Mouse (Mus musculus): ENCODE results near the gene Smad9. TPM values are rescaled to one million over a fixed set of nuclear protein-coding genes. Genes with fewer than 3 reads are reported as not detected.

Gene Smad9
- 0.49 and 1.3 TPM in 2 replicates for polyA plus RNA-seq (2012; rRNA removed)

DNA sequence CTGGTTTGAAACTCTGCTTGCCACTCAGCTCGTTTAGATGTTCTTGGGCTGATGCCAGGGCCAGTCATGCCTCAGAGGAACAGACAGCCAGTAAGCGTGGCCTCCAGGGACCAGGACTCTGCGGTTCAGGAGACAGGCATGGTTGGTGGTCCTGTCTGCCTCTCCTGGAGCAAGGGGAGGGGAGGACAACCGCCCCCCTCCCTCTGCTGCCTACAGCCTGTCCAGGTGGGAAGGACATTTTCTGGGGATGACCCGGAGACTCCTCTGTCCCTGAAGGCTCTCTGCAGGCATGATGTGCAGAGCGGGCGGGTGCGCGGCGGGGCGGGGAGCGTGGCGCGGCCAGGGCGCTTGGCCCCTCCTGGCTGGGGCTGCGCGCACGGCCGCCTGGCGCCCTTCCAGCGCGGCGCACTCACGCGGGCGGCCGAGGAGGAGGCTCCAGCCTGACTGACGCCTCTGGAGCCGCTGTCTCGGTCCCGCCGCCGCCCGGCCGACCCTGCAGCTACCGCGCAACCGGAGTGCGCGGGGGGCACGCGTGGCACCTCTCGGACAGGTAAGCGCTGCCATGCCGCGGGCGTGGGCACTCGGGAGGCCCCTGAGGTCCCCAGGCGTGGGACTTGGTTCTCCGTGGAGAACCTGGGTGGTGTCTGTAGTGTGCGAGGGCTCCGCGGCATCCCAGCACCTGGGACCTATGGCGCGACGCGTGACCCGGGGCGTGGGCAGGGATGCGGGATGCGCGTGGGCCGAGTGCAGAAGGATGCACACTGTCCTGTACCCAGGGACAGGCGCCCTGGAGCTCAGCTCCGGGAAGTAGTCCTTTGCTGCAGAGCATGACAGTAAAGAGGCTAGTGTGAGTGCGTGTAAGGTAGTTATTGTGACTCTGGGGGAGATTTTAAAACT lies at the start of gene Smad9:
TSS of gene Smad9 (plus strand) at position 438 of the 897 bp plus-strand sequence.
- TF ChIP-seq POLR2A (IDR thresholded peaks at IDR 0.05; ENCODE audit: borderline replicate concordance, extremely low read depth, insufficient read depth, insufficient read length, poor library complexity, severe bottlenecking) (no peak), CTCF (IDR thresholded peaks at IDR 0.05; ENCODE audit: borderline replicate concordance, extremely low read depth, insufficient read depth, insufficient read length) (no peak)
- DNase-seq (ENCODE audit: low read depth), result peak; percentile 75

DNA sequence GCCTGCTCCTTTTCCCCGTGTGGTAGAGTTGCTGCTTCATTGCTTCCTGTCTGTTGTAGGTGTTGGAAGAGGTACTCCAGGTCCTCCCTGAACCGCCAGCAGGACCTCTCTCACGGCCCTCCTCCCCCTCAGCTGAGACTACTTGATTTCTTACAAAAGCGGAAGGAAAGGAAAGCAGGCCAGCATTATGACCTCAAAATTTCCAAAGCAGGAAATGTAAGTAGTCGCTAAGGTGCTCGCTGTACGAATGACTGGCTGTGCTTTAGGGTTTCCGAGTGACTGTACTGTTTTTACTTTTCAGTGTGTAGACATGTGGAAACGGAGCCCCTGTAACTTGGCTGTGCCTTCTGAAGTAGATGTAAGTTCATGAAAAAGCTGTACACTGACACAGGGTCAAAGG lies 46.4 kb upstream of the Smad9 start:
- DNase-seq (ENCODE audit: low read depth), result no peak
- TF ChIP-seq POLR2A (IDR thresholded peaks at IDR 0.05; ENCODE audit: borderline replicate concordance, extremely low read depth, insufficient read depth, insufficient read length, poor library complexity, severe bottlenecking) (no peak), CTCF (IDR thresholded peaks at IDR 0.05; ENCODE audit: borderline replicate concordance, extremely low read depth, insufficient read depth, insufficient read length) (no peak)

DNA sequence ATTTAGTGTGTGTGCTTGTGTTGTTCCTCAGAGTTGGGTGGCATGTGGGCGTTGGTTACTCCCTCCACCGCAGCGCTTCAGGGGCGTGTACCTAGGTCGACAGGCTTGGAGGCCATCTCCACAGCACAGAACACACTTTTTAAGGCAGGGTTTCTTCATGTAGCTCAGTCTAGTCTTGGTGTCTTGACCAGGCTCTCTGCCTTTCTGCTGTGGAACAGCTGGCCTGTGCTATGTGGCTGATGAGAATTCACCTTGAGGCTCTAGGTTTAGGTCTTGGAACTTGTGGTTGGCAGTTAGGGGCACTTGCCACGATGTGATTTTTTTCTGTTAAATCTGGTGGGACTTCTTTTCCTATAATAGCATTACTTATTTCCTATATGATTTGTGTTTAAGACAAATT lies 41.1 kb upstream of the Smad9 start, which contains the start of gene Gm21958:
TSS of gene Gm21958 (minus strand) at position 101 of the 400 bp plus-strand sequence.
- TF ChIP-seq POLR2A (IDR thresholded peaks at IDR 0.05; ENCODE audit: borderline replicate concordance, extremely low read depth, insufficient read depth, insufficient read length, poor library complexity, severe bottlenecking), result no peak
- TF ChIP-seq CTCF (IDR thresholded peaks at IDR 0.05; ENCODE audit: borderline replicate concordance, extremely low read depth, insufficient read depth, insufficient read length), result no peak
- no peak for DNase-seq (ENCODE audit: low read depth)

DNA sequence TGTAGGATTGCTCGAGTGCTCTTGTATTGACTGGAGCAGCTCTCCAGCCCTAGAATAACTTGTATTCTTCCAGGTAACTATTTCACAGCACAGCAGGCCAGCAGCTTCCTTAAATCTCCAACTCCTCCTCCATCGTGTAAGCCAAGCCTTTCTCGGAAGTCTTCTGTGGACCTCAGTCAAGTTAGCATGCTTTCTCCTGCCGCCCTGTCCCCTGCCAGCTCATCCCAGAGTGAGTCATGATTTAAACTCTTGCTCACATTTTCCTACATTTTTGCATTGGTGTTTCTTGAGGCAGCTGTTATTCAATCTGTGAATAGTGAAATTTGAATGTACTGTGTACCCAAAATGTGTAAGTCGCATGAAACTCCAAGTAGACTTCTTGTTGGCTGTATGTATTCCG lies 39.9 kb upstream of the Smad9 start:
- no peak for DNase-seq (ENCODE audit: low read depth)
- TF ChIP-seq POLR2A (IDR thresholded peaks at IDR 0.05; ENCODE audit: borderline replicate concordance, extremely low read depth, insufficient read depth, insufficient read length, poor library complexity, severe bottlenecking), result no peak

DNA sequence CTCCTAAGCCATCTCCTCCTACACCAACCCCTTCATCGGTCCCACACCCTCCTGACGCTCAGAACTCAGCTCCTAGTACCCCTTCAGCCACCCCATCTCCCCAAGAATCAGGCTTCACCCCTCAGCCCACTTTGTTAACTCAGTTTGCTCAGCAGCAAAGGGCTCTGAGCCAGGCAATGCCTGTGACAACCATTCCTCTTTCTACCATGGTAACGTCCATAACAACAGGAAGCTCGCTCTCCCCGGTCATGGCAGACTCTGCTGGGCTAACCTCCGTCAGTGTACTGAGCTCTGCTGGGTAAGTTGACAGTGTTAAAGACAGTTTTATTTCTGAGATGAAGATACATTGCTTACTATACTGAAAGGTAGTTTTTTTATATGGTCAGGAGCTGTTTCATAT lies 38.0 kb upstream of the Smad9 start:
- peak; percentile 7 for DNase-seq (ENCODE audit: low read depth)
- TF ChIP-seq CTCF (IDR thresholded peaks at IDR 0.05; ENCODE audit: borderline replicate concordance, extremely low read depth, insufficient read depth, insufficient read length), result no peak

DNA sequence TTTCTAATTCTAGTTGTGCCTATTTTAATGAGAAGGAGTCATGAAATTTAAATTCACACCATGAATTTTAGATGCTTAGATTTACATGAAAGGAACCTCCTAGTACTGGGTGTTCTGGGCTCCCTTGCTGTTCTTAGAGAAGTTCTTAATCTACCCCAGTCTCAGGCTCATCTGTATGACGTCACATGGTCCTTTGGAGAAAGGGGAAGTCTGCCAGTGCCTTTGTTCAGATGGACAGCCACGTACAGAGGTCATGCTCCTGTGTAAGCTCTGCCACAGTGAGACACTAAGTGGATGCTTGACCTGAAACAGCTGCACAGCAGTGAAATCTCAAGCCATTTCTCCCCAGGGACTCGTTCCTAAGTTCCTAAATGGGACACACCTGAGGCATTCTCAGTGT lies 36.4 kb upstream of the Smad9 start:
- TF ChIP-seq CTCF (IDR thresholded peaks at IDR 0.05; ENCODE audit: borderline replicate concordance, extremely low read depth, insufficient read depth, insufficient read length), result no peak
- no peak for TF ChIP-seq POLR2A (IDR thresholded peaks at IDR 0.05; ENCODE audit: borderline replicate concordance, extremely low read depth, insufficient read depth, insufficient read length, poor library complexity, severe bottlenecking)
- DNase-seq (ENCODE audit: low read depth), result no peak

DNA sequence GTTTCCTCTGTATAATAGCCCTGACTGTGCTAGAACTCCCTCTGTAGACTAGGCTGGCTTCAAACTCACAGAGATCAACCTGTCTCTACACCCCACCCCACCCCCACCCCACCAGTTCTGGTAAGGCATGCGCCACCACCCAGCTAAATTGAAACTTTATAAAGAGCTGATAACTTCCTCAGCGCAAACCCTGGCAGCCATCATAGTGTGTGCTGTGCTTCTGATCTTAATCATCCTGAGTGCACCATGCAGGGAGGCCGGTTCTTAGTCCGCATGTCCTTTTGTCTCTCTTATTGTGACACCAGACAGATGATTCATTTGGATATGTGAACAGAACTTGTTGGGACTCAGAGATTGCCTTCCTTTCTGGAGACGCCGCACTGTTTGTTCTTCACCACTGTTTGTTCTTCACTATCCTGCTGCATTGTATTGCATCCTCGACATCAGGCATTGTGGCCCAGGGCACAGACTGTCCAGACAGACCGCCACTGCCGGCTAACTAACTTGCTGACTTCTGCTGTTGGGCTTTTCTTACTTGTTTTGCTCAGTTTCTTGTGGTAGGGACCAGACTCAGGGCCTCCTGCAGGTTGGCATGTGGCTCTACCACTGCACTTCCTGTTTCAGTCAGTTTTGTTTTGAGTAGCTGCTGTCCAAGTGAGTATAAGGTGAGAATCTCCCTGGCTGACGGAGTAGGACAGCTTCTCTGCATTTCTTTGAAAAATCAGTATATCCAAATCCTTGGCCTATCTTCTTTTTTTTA lies 31.5 kb upstream of the Smad9 start:
- no peak for TF ChIP-seq CTCF (IDR thresholded peaks at IDR 0.05; ENCODE audit: borderline replicate concordance, extremely low read depth, insufficient read depth, insufficient read length)
- TF ChIP-seq POLR2A (IDR thresholded peaks at IDR 0.05; ENCODE audit: borderline replicate concordance, extremely low read depth, insufficient read depth, insufficient read length, poor library complexity, severe bottlenecking), result no peak
- no peak for DNase-seq (ENCODE audit: low read depth)

DNA sequence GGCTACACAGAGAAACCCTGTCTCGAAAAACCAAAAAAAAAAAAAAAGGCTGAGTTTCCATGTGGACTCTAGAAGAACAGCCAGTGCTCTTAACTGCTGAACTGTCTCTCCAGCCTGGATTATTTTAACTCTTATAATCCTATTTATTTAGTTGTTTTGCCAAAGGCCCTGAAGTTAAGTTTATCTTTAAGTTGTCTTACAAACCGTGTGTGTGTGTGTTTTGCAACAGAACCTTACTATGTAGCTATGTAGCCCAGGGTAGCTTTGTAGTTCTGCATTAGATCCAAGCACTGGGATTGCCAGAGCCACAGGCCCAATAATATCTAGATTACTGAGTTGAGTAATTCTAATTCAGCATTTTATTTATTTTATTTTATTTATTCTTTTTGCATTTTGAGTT lies 30.0 kb upstream of the Smad9 start:
- TF ChIP-seq CTCF (IDR thresholded peaks at IDR 0.05; ENCODE audit: borderline replicate concordance, extremely low read depth, insufficient read depth, insufficient read length) (no peak), POLR2A (IDR thresholded peaks at IDR 0.05; ENCODE audit: borderline replicate concordance, extremely low read depth, insufficient read depth, insufficient read length, poor library complexity, severe bottlenecking) (no peak)
- DNase-seq (ENCODE audit: low read depth), result no peak

DNA sequence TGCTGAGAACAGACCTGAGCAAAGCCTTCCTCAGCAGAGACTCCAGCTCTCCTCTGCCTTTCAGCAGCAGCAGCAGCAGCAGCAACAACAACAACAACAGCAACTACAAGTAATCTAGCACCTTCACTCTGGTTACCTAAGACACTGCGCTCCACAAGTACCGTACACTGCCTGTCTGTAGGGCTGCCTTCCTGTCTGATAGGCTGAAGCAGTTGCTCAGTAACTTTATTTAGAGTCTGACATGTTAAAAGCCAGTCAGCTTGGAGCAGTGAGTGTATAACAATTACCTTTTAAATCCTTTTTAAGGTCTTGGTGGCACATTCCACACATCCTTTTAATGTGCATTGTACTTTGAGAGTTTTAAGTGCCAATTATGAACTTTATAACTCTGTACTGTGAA lies 27.8 kb upstream of the Smad9 start:
- no peak for DNase-seq (ENCODE audit: low read depth)
- no peak for TF ChIP-seq POLR2A (IDR thresholded peaks at IDR 0.05; ENCODE audit: borderline replicate concordance, extremely low read depth, insufficient read depth, insufficient read length, poor library complexity, severe bottlenecking)
- TF ChIP-seq CTCF (IDR thresholded peaks at IDR 0.05; ENCODE audit: borderline replicate concordance, extremely low read depth, insufficient read depth, insufficient read length), result no peak

DNA sequence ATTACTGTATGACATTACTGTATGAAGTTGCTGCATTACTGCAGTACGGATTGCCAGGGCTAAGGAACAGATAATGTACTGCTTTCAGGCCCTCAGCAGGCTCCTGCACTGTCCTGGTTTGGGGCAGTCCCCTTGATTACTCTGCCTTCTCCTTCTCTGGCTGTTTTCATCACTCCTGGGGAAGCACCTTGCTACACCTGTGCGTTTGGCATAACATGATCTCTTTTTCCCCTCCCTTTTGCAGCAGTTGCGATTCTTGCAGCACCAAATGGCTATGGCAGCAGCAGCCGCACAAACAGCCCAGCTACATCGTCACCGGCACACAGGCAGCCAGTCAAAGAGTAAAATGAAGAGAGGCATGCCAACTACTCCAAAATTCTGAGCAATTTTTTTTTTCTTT lies 27.3 kb upstream of the Smad9 start:
- no peak for DNase-seq (ENCODE audit: low read depth)
- TF ChIP-seq CTCF (IDR thresholded peaks at IDR 0.05; ENCODE audit: borderline replicate concordance, extremely low read depth, insufficient read depth, insufficient read length), result no peak
- TF ChIP-seq POLR2A (IDR thresholded peaks at IDR 0.05; ENCODE audit: borderline replicate concordance, extremely low read depth, insufficient read depth, insufficient read length, poor library complexity, severe bottlenecking), result no peak

DNA sequence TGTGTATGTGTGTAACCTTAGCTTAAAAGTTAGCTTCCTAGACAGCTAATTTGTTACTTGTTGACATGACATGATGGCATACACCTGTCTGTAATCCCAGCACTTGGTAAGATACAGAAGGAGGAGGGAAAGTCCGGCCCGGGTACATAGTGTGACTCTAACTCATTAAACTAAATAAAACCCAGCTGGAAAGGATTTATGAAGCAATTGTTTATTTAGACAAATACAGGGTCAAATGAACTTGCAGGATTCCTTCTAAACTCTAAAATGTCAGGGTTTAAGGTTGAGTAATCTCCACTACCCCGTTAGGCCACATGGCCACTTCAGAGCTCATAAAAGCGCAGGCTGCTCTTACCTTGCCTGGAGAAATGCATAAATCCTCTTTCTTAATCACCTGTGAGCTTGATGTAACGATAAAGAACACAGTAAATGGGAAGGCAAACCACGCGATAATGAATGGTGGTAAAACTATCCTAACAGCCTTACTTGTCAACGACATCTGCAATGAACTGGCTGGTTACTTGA lies 23.7 kb upstream of the Smad9 start:
- no peak for TF ChIP-seq CTCF (IDR thresholded peaks at IDR 0.05; ENCODE audit: borderline replicate concordance, extremely low read depth, insufficient read depth, insufficient read length)
- no peak for TF ChIP-seq POLR2A (IDR thresholded peaks at IDR 0.05; ENCODE audit: borderline replicate concordance, extremely low read depth, insufficient read depth, insufficient read length, poor library complexity, severe bottlenecking)

More for the DNA sequence above, 23.7 kb upstream of the Smad9 start:
- no peak for DNase-seq (ENCODE audit: low read depth)
